10 mouse cellular contexts compared by ENCODE assay signal in genomic region chr11:98356625-98357394, GRCm38 (mm10). TPM values are rescaled to one million over a fixed set of nuclear protein-coding genes. Genes with fewer than 3 reads are reported as not detected.
DNase-seq lines count a peak whose midpoint lies in the region; ATAC-seq and TF ChIP-seq lines count a peak whose summit lies in the region.
"Had no signal": no experiment of that assay in that cellular context is flagged by ENCODE, and none has a peak within 500 bp of the region (broad histone marks: within the 10 kb centered on the region; RNA-seq: fewer than 3 reads in every experiment).

No protein-coding gene starts in this region.

- no peak for ATAC-seq in hindbrain, embryonic 15.5 days (ENCODE audit: low FRiP score, low read depth)
- ATAC-seq in hindbrain, embryonic 14.5 days (ENCODE audit: low FRiP score) = no peak
- ATAC-seq in G1E (ENCODE audit: extremely low read depth, insufficient number of reproducible peaks, low FRiP score, poor library complexity, severe bottlenecking) = no peak
- ATAC-seq in liver, embryonic 15.5 days (ENCODE audit: insufficient read depth) = no peak

- no peak overlapping the region for H3K4me3 ChIP-seq in hindbrain, embryonic 15.5 days
- H3K4me3 ChIP-seq in hindbrain, embryonic 14.5 days (replicated peaks; ENCODE audit: low read length) = no peak overlapping the region
- peak overlapping the region; percentile 87; the same call in 1 of the 2 replicates for H3K4me3 ChIP-seq in G1E (ENCODE audit: low read depth, low read length)
- H3K4me3 ChIP-seq in brown adipose tissue, adult 24 weeks (ENCODE audit: insufficient read depth, low read depth, low read length) = 0 out of 2 replicates have a peak overlapping the region, but pooled peaks have one; percentile 63
- no peak overlapping the region for H3K4me3 ChIP-seq in liver, embryonic 15.5 days (replicated peaks)

- peaks cover 20% of the 10 kb centered on the region for H3K27me3 ChIP-seq in hindbrain, embryonic 15.5 days
- H3K27me3 ChIP-seq in hindbrain, embryonic 14.5 days (ENCODE audit: control insufficient read depth, insufficient read depth, low read length) = peaks cover 21% of the 10 kb centered on the region
- H3K27me3 ChIP-seq in G1E (ENCODE audit: insufficient read depth, low read length) = peaks cover 30% of the 10 kb centered on the region
- peaks cover 35% of the 10 kb centered on the region for H3K27me3 ChIP-seq in liver, embryonic 15.5 days

- no peaks in the 10 kb centered on the region for H3K9me3 ChIP-seq in hindbrain, embryonic 15.5 days
- H3K9me3 ChIP-seq in hindbrain, embryonic 14.5 days (ENCODE audit: control insufficient read depth, low read length) = no peaks in the 10 kb centered on the region
- no peaks in the 10 kb centered on the region for H3K9me3 ChIP-seq in G1E (replicated peaks)
- H3K9me3 ChIP-seq in liver, embryonic 15.5 days (replicated peaks) = no peaks in the 10 kb centered on the region
- H3K9me3 ChIP-seq: midbrain, embryonic 12.5 days had no signal

- DNase-seq in hindbrain, embryonic 14.5 days (ENCODE audit: low spot score) = no peak
- no peak for DNase-seq in G1E (ENCODE audit: low spot score)
- no peak for DNase-seq in thymus, adult 18-20 months
- no peak for DNase-seq in thymus, postnatal 36 days
- DNase-seq: adrenal gland, postnatal 36 days had no signal

- H3K4me1 ChIP-seq in hindbrain, embryonic 15.5 days (replicated peaks) = peaks cover 39% of the 10 kb centered on the region
- H3K4me1 ChIP-seq in hindbrain, embryonic 14.5 days (replicated peaks; ENCODE audit: control insufficient read depth, insufficient read depth, low read length) = peaks cover 30% of the 10 kb centered on the region
- H3K4me1 ChIP-seq in G1E (ENCODE audit: insufficient read depth, low read depth, low read length) = peaks cover 57% of the 10 kb centered on the region
- peaks cover 32% of the 10 kb centered on the region for H3K4me1 ChIP-seq in brown adipose tissue, adult 24 weeks (ENCODE audit: control insufficient read depth, insufficient read depth, insufficient read length, low read length)
- H3K4me1 ChIP-seq in liver, embryonic 15.5 days (replicated peaks) = peaks cover 58% of the 10 kb centered on the region

- H3K4me2 ChIP-seq in hindbrain, embryonic 15.5 days = peak overlapping the region; percentile 83; the same call in 1 of the 2 replicates
- no peak overlapping the region for H3K4me2 ChIP-seq in hindbrain, embryonic 14.5 days (replicated peaks)
- H3K4me2 ChIP-seq in liver, embryonic 15.5 days = peak overlapping the region; percentile 89

- no peaks in the 10 kb centered on the region for H3K36me3 ChIP-seq in hindbrain, embryonic 15.5 days
- no peaks in the 10 kb centered on the region for H3K36me3 ChIP-seq in hindbrain, embryonic 14.5 days (replicated peaks; ENCODE audit: control insufficient read depth, insufficient read depth)
- peaks cover 26% of the 10 kb centered on the region for H3K36me3 ChIP-seq in G1E (replicated peaks)
- no peaks in the 10 kb centered on the region for H3K36me3 ChIP-seq in liver, embryonic 15.5 days (replicated peaks)
- H3K36me3 ChIP-seq: midbrain, embryonic 12.5 days had no signal

- TF ChIP-seq CTCF in G1E (IDR thresholded peaks at IDR 0.05; ENCODE audit: low read depth, low read length) = no peak

- WGBS in hindbrain, embryonic 15.5 days = 76% methylated on average over 7 of the region's 7 CpGs
- WGBS in hindbrain, embryonic 14.5 days = 79% methylated on average over 7 of the region's 7 CpGs
- WGBS in liver, embryonic 15.5 days (ENCODE audit: insufficient replicate concordance) = 61% methylated on average over 7 of the region's 7 CpGs

- H3K9ac ChIP-seq in hindbrain, embryonic 15.5 days = no peak overlapping the region
- no peak overlapping the region for H3K9ac ChIP-seq in hindbrain, embryonic 14.5 days
- no peak overlapping the region for H3K9ac ChIP-seq in liver, embryonic 15.5 days

- no peak overlapping the region for H3K27ac ChIP-seq in hindbrain, embryonic 15.5 days (replicated peaks)
- no peak overlapping the region for H3K27ac ChIP-seq in hindbrain, embryonic 14.5 days
- H3K27ac ChIP-seq in brown adipose tissue, adult 24 weeks (replicated peaks; ENCODE audit: low read depth, low read length) = peak overlapping the region; percentile 84
- H3K27ac ChIP-seq in liver, embryonic 15.5 days (replicated peaks) = peak overlapping the region; percentile 71

RNA-seq across cellular contexts. Expression of gene Stard3, which starts 1.4 kb away (rescaled TPM):
- 36.5 and 40.3 TPM in 2 replicates for polyA plus RNA-seq in hindbrain, embryonic 15.5 days (2015; fragmentation: Nextera tagmentation; extraction: Ambion mirVana)
- polyA plus RNA-seq in hindbrain, embryonic 14.5 days (2014; fragmentation: Nextera tagmentation; extraction: Ambion mirVana) = 33.9 and 36.8 TPM in 2 replicates
- total RNA-seq in G1E (2014; fragmentation: Nextera tagmentation) = 10.9 and 14.3 TPM in 2 replicates
- 18.5 and 20.0 TPM in 2 replicates for total RNA-seq in G1E (2017)
- 22.9 and 28.4 TPM in 2 replicates for polyA plus RNA-seq in G1E (2012)
- 5.3 and 8.1 TPM in 2 replicates for polyA plus RNA-seq in brown adipose tissue, adult 24 weeks (2012; ENCODE audit: insufficient read depth, insufficient read length, missing spikeins)
- 16.4 and 19.6 TPM in 2 replicates for polyA plus RNA-seq in liver, embryonic 15.5 days (2015; fragmentation: Nextera tagmentation; extraction: Ambion mirVana)

RNA-seq across cellular contexts. Expression of gene Ppp1r1b, which starts 8.6 kb away (rescaled TPM):
- 6.1 and 6.9 TPM in 2 replicates for polyA plus RNA-seq in hindbrain, embryonic 15.5 days (2015; fragmentation: Nextera tagmentation; extraction: Ambion mirVana)
- 3.0 and 3.3 TPM in 2 replicates for polyA plus RNA-seq in hindbrain, embryonic 14.5 days (2014; fragmentation: Nextera tagmentation; extraction: Ambion mirVana)
- total RNA-seq in G1E (2014; fragmentation: Nextera tagmentation) (not detected in 2 replicates), G1E (2017) (not detected in 2 replicates)
- not detected in 2 replicates for polyA plus RNA-seq in G1E (2012)
- not detected in 2 replicates for polyA plus RNA-seq in brown adipose tissue, adult 24 weeks (2012; ENCODE audit: insufficient read depth, insufficient read length, missing spikeins)
- 0.59 and 0.93 TPM in 2 replicates for polyA plus RNA-seq in liver, embryonic 15.5 days (2015; fragmentation: Nextera tagmentation; extraction: Ambion mirVana)
- total RNA-seq: adrenal gland, postnatal 36 days had no signal

RNA-seq across cellular contexts. Expression of gene Tcap, which starts 26.8 kb away (rescaled TPM):
- polyA plus RNA-seq in hindbrain, embryonic 15.5 days (2015; fragmentation: Nextera tagmentation; extraction: Ambion mirVana) = 0.39 TPM in 1 of 2 replicates, not detected in the other
- polyA plus RNA-seq in hindbrain, embryonic 14.5 days (2014; fragmentation: Nextera tagmentation; extraction: Ambion mirVana) = not detected in 2 replicates
- total RNA-seq in G1E (2014; fragmentation: Nextera tagmentation) (not detected in 2 replicates), G1E (2017) (0.23 TPM in 1 of 2 replicates, not detected in the other)
- polyA plus RNA-seq in G1E (2012) = 0.13 TPM in 1 of 2 replicates, not detected in the other
- polyA plus RNA-seq in brown adipose tissue, adult 24 weeks (2012; ENCODE audit: insufficient read depth, insufficient read length, missing spikeins) = 41.6 and 83.6 TPM in 2 replicates
- polyA plus RNA-seq in liver, embryonic 15.5 days (2015; fragmentation: Nextera tagmentation; extraction: Ambion mirVana) = 1.1 and 1.7 TPM in 2 replicates

RNA-seq across cellular contexts. Expression of gene Neurod2, which starts 27.4 kb away (rescaled TPM):
- polyA plus RNA-seq in hindbrain, embryonic 15.5 days (2015; fragmentation: Nextera tagmentation; extraction: Ambion mirVana) = 20.9 and 28.6 TPM in 2 replicates
- 21.7 and 25.5 TPM in 2 replicates for polyA plus RNA-seq in hindbrain, embryonic 14.5 days (2014; fragmentation: Nextera tagmentation; extraction: Ambion mirVana)
- total RNA-seq in G1E (2014; fragmentation: Nextera tagmentation) (not detected in 2 replicates), G1E (2017) (0.05 and 0.06 TPM in 2 replicates)
- not detected in 2 replicates for polyA plus RNA-seq in G1E (2012)
- polyA plus RNA-seq in brown adipose tissue, adult 24 weeks (2012; ENCODE audit: insufficient read depth, insufficient read length, missing spikeins) = not detected in 2 replicates
- not detected in 2 replicates for polyA plus RNA-seq in liver, embryonic 15.5 days (2015; fragmentation: Nextera tagmentation; extraction: Ambion mirVana)
- total RNA-seq: adrenal gland, postnatal 36 days; gastrocnemius, adult 8-10 months had no signal

RNA-seq across cellular contexts. Expression of gene Pnmt, which starts 29.4 kb away (rescaled TPM):
- 3.7 and 4.0 TPM in 2 replicates for polyA plus RNA-seq in hindbrain, embryonic 15.5 days (2015; fragmentation: Nextera tagmentation; extraction: Ambion mirVana)
- polyA plus RNA-seq in hindbrain, embryonic 14.5 days (2014; fragmentation: Nextera tagmentation; extraction: Ambion mirVana) = 3.0 and 3.4 TPM in 2 replicates
- total RNA-seq in G1E (2014; fragmentation: Nextera tagmentation) = not detected in 2 replicates
- 0.12 TPM in 1 of 2 replicates, not detected in the other for total RNA-seq in G1E (2017)
- not detected in 2 replicates for polyA plus RNA-seq in G1E (2012)
- polyA plus RNA-seq in brown adipose tissue, adult 24 weeks (2012; ENCODE audit: insufficient read depth, insufficient read length, missing spikeins) = not detected in 2 replicates
- polyA plus RNA-seq in liver, embryonic 15.5 days (2015; fragmentation: Nextera tagmentation; extraction: Ambion mirVana) = not detected in 2 replicates

Comparison
In these comparisons a context has a peak if more than half of its experiments do, and no peak if none do; other contexts are left out.
1. H3K27ac ChIP-seq: peak in brown adipose tissue, adult 24 weeks (single experiment) and liver, embryonic 15.5 days (single experiment); none in hindbrain, embryonic 15.5 days (single experiment) and hindbrain, embryonic 14.5 days (single experiment).
2. H3K4me3 ChIP-seq: peak in G1E (single experiment) and brown adipose tissue, adult 24 weeks (single experiment); none in hindbrain, embryonic 15.5 days (single experiment), hindbrain, embryonic 14.5 days (single experiment) and liver, embryonic 15.5 days (single experiment).
3. RNA of gene Tcap, which starts 26.8 kb away (polyA plus RNA-seq): 41.6 to 83.6 TPM in brown adipose tissue, adult 24 weeks; 1.1 to 1.7 TPM in liver, embryonic 15.5 days, 0.13 TPM in G1E, 0.39 TPM in hindbrain, embryonic 15.5 days and not detected in hindbrain, embryonic 14.5 days; every median in the first group is over 10 times any median in the second.